Mouse (Mus musculus) ES-Bruce4 (cell line): Measurements from ENCODE around the gene Stk24.

Source experiments
- CTCF ChIP-seq: IDR thresholded peaks from one replicate; pipeline ENCODE4 v1.8.1; 2011; ENCODE audit warnings: low read depth, low read length
- EP300 ChIP-seq: IDR thresholded peaks from 2 replicates; pipeline ENCODE4 v1.6.1; 2011; ENCODE audit warnings: low read depth, low read length; ENCODE audit not compliant: insufficient read depth
- POLR2A ChIP-seq: IDR thresholded peaks from one replicate; pipeline ENCODE4 v1.8.1; 2011; ENCODE audit warnings: low read length; ENCODE audit not compliant: insufficient read depth

DNA sequence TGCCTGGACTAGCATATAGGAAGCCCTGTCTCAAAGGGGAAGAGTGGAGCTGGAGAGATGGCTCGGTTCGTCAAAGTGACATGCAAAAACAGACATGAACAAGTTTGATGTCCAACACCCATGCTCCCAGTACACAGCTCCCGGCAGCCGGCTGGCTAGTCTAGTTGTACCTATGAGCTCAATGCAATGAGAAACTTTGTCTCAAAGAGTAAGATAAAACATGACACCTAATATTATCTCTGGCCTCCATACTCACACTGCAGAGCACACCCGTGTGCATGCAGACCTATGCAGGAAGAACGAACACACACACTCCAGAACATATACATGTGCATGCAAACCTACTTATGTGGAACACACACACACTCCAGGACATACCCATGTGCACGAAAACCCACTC is 15.5 kb downstream of the Stk24 start:
- TF ChIP-seq CTCF, result no peak
- TF ChIP-seq POLR2A, result no peak
- no peak for TF ChIP-seq EP300
